Mouse (Mus musculus): ENCODE data around the gene Cpsf3. TPM values are rescaled to one million over a fixed set of nuclear protein-coding genes. Genes with fewer than 3 reads are reported as not detected.

The Cpsf3 gene
- polyA plus RNA-seq, 1 experiment from 2014 or later = 105 TPM

DNA sequence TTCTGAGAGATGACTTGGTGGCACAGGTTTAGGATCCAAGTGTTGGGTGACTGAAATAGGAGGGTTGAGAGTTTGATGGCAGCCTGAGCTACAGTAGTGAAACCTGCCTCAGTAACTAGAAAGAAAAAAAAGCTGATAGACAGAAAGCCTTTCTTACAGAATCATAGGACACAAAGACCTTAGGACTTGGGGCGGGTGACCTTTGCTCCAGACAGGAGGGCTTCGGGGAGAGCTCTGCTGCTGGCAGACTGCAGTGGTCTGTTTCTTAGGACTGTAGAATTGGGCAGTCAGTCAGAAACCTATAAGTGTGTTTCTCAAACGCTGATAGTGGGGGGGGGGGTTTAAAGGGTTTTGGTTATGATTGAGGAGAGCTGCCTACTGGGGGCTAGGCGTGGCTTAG lies 20.6 kb downstream of the Cpsf3 start:
- WGBS = 92% methylated on average over 4 of the region's 4 CpGs
- H3K9ac ChIP-seq (replicated peaks; ENCODE audit: low read depth, low read length) = no peak overlapping the region
- H3K4me2 ChIP-seq (replicated peaks; ENCODE audit: low read depth, low read length) = no peak overlapping the region
- H3K9me3 ChIP-seq (ENCODE audit: control insufficient read depth, low read depth, low read length) = no peaks in the 10 kb centered on the region
- H3K4me1 ChIP-seq (ENCODE audit: control insufficient read depth, insufficient read depth, low read length) = no peaks in the 10 kb centered on the region
- H3K27me3 ChIP-seq (ENCODE audit: control insufficient read depth, insufficient read depth, low read length) = no peaks in the 10 kb centered on the region
- peaks cover 66% of the 10 kb centered on the region for H3K36me3 ChIP-seq (ENCODE audit: control insufficient read depth, insufficient read depth, low read length)
- H3K4me3 ChIP-seq (ENCODE audit: low read depth, low read length) = no peak overlapping the region
- H3K27ac ChIP-seq (ENCODE audit: low read length) = no peak overlapping the region
- ATAC-seq (ENCODE audit: insufficient number of reproducible peaks, insufficient read depth, low FRiP score, low read depth) = no peak

DNA sequence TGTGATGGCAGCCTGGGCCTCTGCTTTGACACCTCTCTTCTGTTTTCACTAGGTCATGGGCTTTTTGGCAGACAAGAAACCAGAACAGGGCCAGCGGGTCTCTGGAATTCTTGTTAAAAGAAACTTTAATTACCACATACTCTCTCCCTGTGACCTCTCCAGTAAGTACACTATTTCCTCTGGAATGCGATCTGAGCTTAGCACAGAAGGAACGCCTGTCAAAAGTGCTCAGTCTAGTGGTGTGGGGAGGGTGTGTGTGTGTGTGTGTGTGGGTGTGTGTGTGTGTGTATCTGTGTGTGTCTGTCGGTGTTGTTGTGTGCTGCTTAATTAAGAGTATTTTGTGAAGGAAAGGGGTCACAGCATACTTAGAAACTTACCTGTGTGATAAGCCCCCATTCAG lies 21.5 kb downstream of the Cpsf3 start:
- no peak overlapping the region for H3K4me2 ChIP-seq (replicated peaks; ENCODE audit: low read depth, low read length)
- peaks cover 65% of the 10 kb centered on the region for H3K36me3 ChIP-seq (ENCODE audit: control insufficient read depth, insufficient read depth, low read length)
- 85% methylated on average over 4 of the region's 4 CpGs for WGBS
- H3K4me3 ChIP-seq (ENCODE audit: low read depth, low read length) = no peak overlapping the region
- H3K27ac ChIP-seq (ENCODE audit: low read length) = no peak overlapping the region
- H3K4me1 ChIP-seq (ENCODE audit: control insufficient read depth, insufficient read depth, low read length) = no peaks in the 10 kb centered on the region
- no peaks in the 10 kb centered on the region for H3K9me3 ChIP-seq (ENCODE audit: control insufficient read depth, low read depth, low read length)
- no peak for ATAC-seq (ENCODE audit: insufficient number of reproducible peaks, insufficient read depth, low FRiP score, low read depth)
- no peaks in the 10 kb centered on the region for H3K27me3 ChIP-seq (ENCODE audit: control insufficient read depth, insufficient read depth, low read length)
- no peak overlapping the region for H3K9ac ChIP-seq (replicated peaks; ENCODE audit: low read depth, low read length)

DNA sequence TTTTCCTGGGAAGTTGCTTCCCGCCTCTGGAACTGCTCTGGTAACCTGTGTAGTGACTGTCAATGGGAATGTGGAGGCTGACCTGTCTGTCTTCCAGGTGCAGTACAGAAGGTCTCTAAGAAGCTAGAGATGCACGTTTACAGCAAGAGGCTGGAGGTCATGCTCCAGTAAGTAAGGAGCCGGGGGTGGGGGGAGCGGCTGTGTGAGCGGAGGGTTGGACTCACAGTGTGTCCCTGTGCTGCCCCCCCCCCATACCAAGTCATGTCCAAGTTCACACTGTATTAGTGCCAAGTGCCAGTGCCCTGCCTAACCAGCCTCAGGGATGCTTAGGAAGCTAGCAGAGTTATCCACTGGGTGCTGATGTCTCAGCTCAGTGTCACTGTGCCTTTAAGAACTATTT lies 27.0 kb downstream of the Cpsf3 start:
- Histone ChIP-seq H3K9me3 (ENCODE audit: control insufficient read depth, low read depth, low read length) (no peaks in the 10 kb centered on the region), H3K4me1 (ENCODE audit: control insufficient read depth, insufficient read depth, low read length) (no peaks in the 10 kb centered on the region), H3K27me3 (ENCODE audit: control insufficient read depth, insufficient read depth, low read length) (no peaks in the 10 kb centered on the region), H3K4me2 (replicated peaks; ENCODE audit: low read depth, low read length) (no peak overlapping the region), H3K4me3 (ENCODE audit: low read depth, low read length) (no peak overlapping the region), H3K27ac (ENCODE audit: low read length) (no peak overlapping the region), H3K9ac (replicated peaks; ENCODE audit: low read depth, low read length) (no peak overlapping the region), H3K36me3 (ENCODE audit: control insufficient read depth, insufficient read depth, low read length) (peaks cover 40% of the 10 kb centered on the region)
- WGBS = 88% methylated on average over 5 of the region's 5 CpGs
- no peak for ATAC-seq (ENCODE audit: insufficient number of reproducible peaks, insufficient read depth, low FRiP score, low read depth)

- H3K9me3 ChIP-seq (ENCODE audit: control insufficient read depth, low read depth, low read length) = no peaks in the 10 kb centered on the region
- peak within 1 kb of the TSS; percentile 72 for H3K9ac ChIP-seq (replicated peaks; ENCODE audit: low read depth, low read length)
- no peaks in the 10 kb centered on the region for H3K4me1 ChIP-seq (ENCODE audit: control insufficient read depth, insufficient read depth, low read length)
- peak; percentile 89 for ATAC-seq (ENCODE audit: insufficient number of reproducible peaks, insufficient read depth, low FRiP score, low read depth)
- H3K27ac ChIP-seq (ENCODE audit: low read length) = 0 out of 2 replicates have a peak within 1 kb of the TSS, but pooled peaks have one; percentile 27
- H3K36me3 ChIP-seq (ENCODE audit: control insufficient read depth, insufficient read depth, low read length) = peaks cover 19% of the 10 kb centered on the region; the same call in 1 of the 2 replicates
- peak within 1 kb of the TSS; percentile 73 for H3K4me3 ChIP-seq (ENCODE audit: low read depth, low read length)
- WGBS = 2% methylated on average over 59 of the region's 59 CpGs
- H3K27me3 ChIP-seq (ENCODE audit: control insufficient read depth, insufficient read depth, low read length) = no peaks in the 10 kb centered on the region
- peak within 1 kb of the TSS; percentile 61 for H3K4me2 ChIP-seq (replicated peaks; ENCODE audit: low read depth, low read length)
Observed at GRCm38 (mm10) chr12:21315923-21316868, 31.0 kb downstream of the Cpsf3 start, which contains the start of gene Iah1. Iah1 (plus strand) TSS chr12:21316389.

- H3K4me1 ChIP-seq (ENCODE audit: control insufficient read depth, insufficient read depth, low read length) = no peaks in the 10 kb centered on the region
- H3K36me3 ChIP-seq (ENCODE audit: control insufficient read depth, insufficient read depth, low read length) = peaks cover 18% of the 10 kb centered on the region; the same call in 1 of the 2 replicates
- no peak overlapping the region for H3K27ac ChIP-seq (ENCODE audit: low read length)
- H3K9ac ChIP-seq (replicated peaks; ENCODE audit: low read depth, low read length) = peak overlapping the region; percentile 72; the same call in 1 of the 2 replicates
- H3K27me3 ChIP-seq (ENCODE audit: control insufficient read depth, insufficient read depth, low read length) = no peaks in the 10 kb centered on the region
- peak overlapping the region; percentile 61 for H3K4me2 ChIP-seq (replicated peaks; ENCODE audit: low read depth, low read length)
- no peaks in the 10 kb centered on the region for H3K9me3 ChIP-seq (ENCODE audit: control insufficient read depth, low read depth, low read length)
- WGBS = 34% methylated on average over 7 of the region's 7 CpGs
- ATAC-seq (ENCODE audit: insufficient number of reproducible peaks, insufficient read depth, low FRiP score, low read depth) = no peak
- peak overlapping the region; percentile 73 for H3K4me3 ChIP-seq (ENCODE audit: low read depth, low read length)
Observed at GRCm38 (mm10) chr12:21316869-21317265, 31.7 kb downstream of the Cpsf3 start.

DNA sequence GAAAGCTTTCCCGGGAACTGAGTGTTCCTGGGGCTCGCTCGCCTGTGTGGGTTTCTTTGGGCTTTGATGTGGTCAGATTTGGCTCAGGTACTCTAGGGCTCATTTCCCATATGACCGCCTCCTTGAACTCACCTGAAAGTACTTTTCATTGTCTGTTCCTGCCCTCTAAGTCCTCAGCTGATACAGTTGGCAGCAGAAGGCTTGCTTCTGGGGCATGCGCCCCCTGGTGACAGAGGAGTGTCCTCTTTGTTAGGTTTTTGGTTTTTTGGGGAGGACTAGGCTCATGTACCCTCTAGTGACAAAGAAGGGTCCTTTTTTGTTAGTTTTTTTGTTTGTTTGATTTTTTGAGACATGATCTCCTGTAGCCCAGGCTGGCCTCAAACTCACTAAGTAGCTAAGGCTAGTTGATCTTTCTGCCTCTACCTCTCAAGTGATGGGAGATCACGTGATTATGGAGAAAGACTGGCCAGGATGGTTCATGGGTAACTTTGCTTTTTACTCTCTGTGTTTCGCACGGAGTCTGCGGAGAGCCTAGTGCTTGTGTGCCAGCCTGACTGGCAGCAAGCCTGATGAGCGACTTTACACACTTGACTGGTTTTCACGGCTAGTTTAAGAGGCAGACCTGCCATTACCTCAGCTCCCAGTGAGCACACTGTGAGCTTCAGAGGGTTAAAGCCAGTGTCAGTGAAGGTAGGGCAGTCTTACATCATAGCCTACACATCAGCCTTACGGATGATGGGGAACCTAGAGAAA lies 33.1 kb downstream of the Cpsf3 start:
- no peaks in the 10 kb centered on the region for H3K4me1 ChIP-seq (ENCODE audit: control insufficient read depth, insufficient read depth, low read length)
- H3K36me3 ChIP-seq (ENCODE audit: control insufficient read depth, insufficient read depth, low read length) = 0 out of 2 replicates have a peak, but pooled peaks cover 11% of the 10 kb centered on the region
- no peak overlapping the region for H3K9ac ChIP-seq (replicated peaks; ENCODE audit: low read depth, low read length)
- no peaks in the 10 kb centered on the region for H3K9me3 ChIP-seq (ENCODE audit: control insufficient read depth, low read depth, low read length)
- no peaks in the 10 kb centered on the region for H3K27me3 ChIP-seq (ENCODE audit: control insufficient read depth, insufficient read depth, low read length)
- no peak overlapping the region for H3K4me3 ChIP-seq (ENCODE audit: low read depth, low read length)
- no peak for ATAC-seq (ENCODE audit: insufficient number of reproducible peaks, insufficient read depth, low FRiP score, low read depth)
- H3K4me2 ChIP-seq (replicated peaks; ENCODE audit: low read depth, low read length) = no peak overlapping the region
- H3K27ac ChIP-seq (ENCODE audit: low read length) = no peak overlapping the region
- 83% methylated on average over 12 of the region's 12 CpGs for WGBS

- 94% methylated on average over 4 of the region's 4 CpGs for WGBS
- no peak overlapping the region for H3K4me3 ChIP-seq (ENCODE audit: low read depth, low read length)
- no peaks in the 10 kb centered on the region for H3K9me3 ChIP-seq (ENCODE audit: control insufficient read depth, low read depth, low read length)
- no peaks in the 10 kb centered on the region for H3K4me1 ChIP-seq (ENCODE audit: control insufficient read depth, insufficient read depth, low read length)
- no peak overlapping the region for H3K27ac ChIP-seq (ENCODE audit: low read length)
- peaks cover 23% of the 10 kb centered on the region for H3K36me3 ChIP-seq (ENCODE audit: control insufficient read depth, insufficient read depth, low read length)
- no peaks in the 10 kb centered on the region for H3K27me3 ChIP-seq (ENCODE audit: control insufficient read depth, insufficient read depth, low read length)
- no peak for ATAC-seq (ENCODE audit: insufficient number of reproducible peaks, insufficient read depth, low FRiP score, low read depth)
- H3K9ac ChIP-seq (replicated peaks; ENCODE audit: low read depth, low read length) = no peak overlapping the region
- no peak overlapping the region for H3K4me2 ChIP-seq (replicated peaks; ENCODE audit: low read depth, low read length)
Observed at GRCm38 (mm10) chr12:21320317-21320716, 35.1 kb downstream of the Cpsf3 start.

DNA sequence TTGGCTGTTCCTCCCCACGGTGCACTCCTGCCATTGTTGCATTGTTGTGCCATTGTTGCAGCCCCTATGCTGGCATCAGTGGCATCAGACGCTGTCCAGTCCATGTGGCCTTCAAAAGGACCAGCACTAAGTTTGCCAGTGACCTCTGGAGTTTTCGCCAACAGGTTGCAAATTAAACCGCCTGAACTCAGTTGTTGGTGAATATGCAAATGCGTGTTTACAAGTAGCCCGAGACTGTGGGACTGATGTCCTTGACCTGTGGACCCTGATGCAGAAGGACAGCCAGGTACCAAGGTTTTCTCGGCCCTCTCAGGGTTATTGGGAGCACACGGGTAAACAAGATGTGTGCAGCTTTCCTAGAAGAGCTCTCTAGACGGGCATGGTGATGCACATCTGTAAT lies 36.0 kb downstream of the Cpsf3 start:
- Histone ChIP-seq H3K4me2 (replicated peaks; ENCODE audit: low read depth, low read length) (no peak overlapping the region), H3K9me3 (ENCODE audit: control insufficient read depth, low read depth, low read length) (no peaks in the 10 kb centered on the region), H3K9ac (replicated peaks; ENCODE audit: low read depth, low read length) (no peak overlapping the region), H3K27ac (ENCODE audit: low read length) (no peak overlapping the region), H3K4me3 (ENCODE audit: low read depth, low read length) (no peak overlapping the region), H3K27me3 (ENCODE audit: control insufficient read depth, insufficient read depth, low read length) (no peaks in the 10 kb centered on the region), H3K4me1 (ENCODE audit: control insufficient read depth, insufficient read depth, low read length) (no peaks in the 10 kb centered on the region), H3K36me3 (ENCODE audit: control insufficient read depth, insufficient read depth, low read length) (peaks cover 27% of the 10 kb centered on the region)
- ATAC-seq (ENCODE audit: insufficient number of reproducible peaks, insufficient read depth, low FRiP score, low read depth) = no peak
- WGBS = 79% methylated on average over 9 of the region's 9 CpGs

Data from stomach, embryonic 14.5 days (tissue).